Mouse (Mus musculus): ENCODE data around the gene Ebf3. TPM values are rescaled to one million over a fixed set of nuclear protein-coding genes. Genes with fewer than 3 reads are reported as not detected.

Ebf3 gene
- total and polyA plus RNA-seq, 2 experiments from 2014 or later, result 7.1 to 90.4 TPM

DNA sequence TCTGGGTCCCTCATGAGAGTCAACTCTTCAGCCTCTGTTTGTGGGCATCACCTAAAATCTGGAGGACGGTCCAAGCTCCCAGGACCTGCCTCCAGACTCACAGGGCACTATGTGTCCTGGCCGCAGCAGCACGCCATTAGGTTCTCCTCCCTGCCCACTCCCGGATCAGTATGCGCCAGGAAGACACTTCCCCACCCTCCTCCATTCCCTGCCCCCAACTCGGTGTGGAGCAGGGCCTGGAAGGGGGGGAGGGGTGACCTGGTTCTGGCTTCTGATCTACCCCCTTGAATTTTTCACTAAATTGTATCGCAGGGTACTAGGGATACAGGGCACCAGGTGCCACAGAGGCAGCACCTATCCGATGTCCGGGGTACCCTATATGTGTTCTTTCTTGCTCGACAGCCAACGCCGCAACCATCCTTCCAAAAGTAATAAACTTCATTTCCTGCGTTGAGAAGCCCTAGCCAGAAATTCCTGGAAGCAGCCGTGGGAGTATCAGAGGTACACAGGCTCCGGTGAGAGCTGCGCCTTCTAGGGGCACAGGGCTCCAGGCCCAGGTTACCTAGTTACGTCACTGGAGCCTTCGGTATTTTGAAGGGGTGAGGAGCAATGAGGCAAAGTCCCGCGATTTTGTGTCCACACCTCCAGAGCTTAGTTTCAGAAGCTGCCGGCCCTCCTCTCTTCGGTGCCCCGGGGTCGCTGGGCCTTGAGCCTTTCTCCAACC, 3.6 kb upstream of the Ebf3 start:
- Histone ChIP-seq H3K36me3 (ENCODE audit: insufficient read depth, low read length) (no peaks in the 10 kb centered on the region), H3K9ac (replicated peaks; ENCODE audit: low read length, poor library complexity, severe bottlenecking) (no peak overlapping the region; the same call in 1 of the 2 replicates), H3K4me1 (ENCODE audit: insufficient read depth, low read length) (no peaks in the 10 kb centered on the region), H3K27me3 (ENCODE audit: insufficient read depth, low read length) (peaks cover 48% of the 10 kb centered on the region), H3K9me3 (ENCODE audit: low read length) (no peaks in the 10 kb centered on the region), H3K4me3 (ENCODE audit: low read depth, low read length) (peak overlapping the region; percentile 18), H3K4me2 (ENCODE audit: low read depth, low read length, poor library complexity, severe bottlenecking) (peak overlapping the region; percentile 81), H3K27ac (ENCODE audit: low read depth, low read length) (peak overlapping the region; percentile 57; the same call in 1 of the 2 replicates)
- no peak for TF ChIP-seq CTCF (IDR thresholded peaks at IDR 0.05)
- DNase-seq (ENCODE audit: low spot score), result no peak
- ATAC-seq (ENCODE audit: low FRiP score), result no peak
- 5% methylated on average over 23 of the region's 24 CpGs for WGBS

- Histone ChIP-seq H3K4me1 (ENCODE audit: insufficient read depth, low read length) (no peaks in the 10 kb centered on the region), H3K36me3 (ENCODE audit: insufficient read depth, low read length) (no peaks in the 10 kb centered on the region), H3K27me3 (ENCODE audit: insufficient read depth, low read length) (peaks cover 41% of the 10 kb centered on the region), H3K9ac (replicated peaks; ENCODE audit: low read length, poor library complexity, severe bottlenecking) (peak overlapping the region; percentile 29), H3K9me3 (ENCODE audit: low read length) (no peaks in the 10 kb centered on the region), H3K27ac (ENCODE audit: low read depth, low read length) (peak overlapping the region; percentile 57), H3K4me2 (ENCODE audit: low read depth, low read length, poor library complexity, severe bottlenecking) (peak overlapping the region; percentile 81), H3K4me3 (ENCODE audit: low read depth, low read length) (peak overlapping the region; percentile 18)
- TF ChIP-seq CTCF (IDR thresholded peaks at IDR 0.05), result no peak
- peak; percentile 78 for DNase-seq (ENCODE audit: low spot score)
- 1% methylated on average over 33 of the region's 39 CpGs for WGBS
- ATAC-seq (ENCODE audit: low FRiP score), result no peak
These were observed 2.8 kb upstream of the Ebf3 start for GRCm38 (mm10) chr7:137316926-137317658.

GRCm38 (mm10) chr7:137316181-137316925, 2.1 kb upstream of the Ebf3 start:
- ATAC-seq (ENCODE audit: low FRiP score) (no peak), DNase-seq (ENCODE audit: low spot score) (peak; percentile 64)
- peak overlapping the region; percentile 18; the same call in 1 of the 2 replicates for H3K4me3 ChIP-seq (ENCODE audit: low read depth, low read length)
- no peak for TF ChIP-seq CTCF (IDR thresholded peaks at IDR 0.05)
- peak overlapping the region; percentile 29; the same call in 1 of the 2 replicates for H3K9ac ChIP-seq (replicated peaks; ENCODE audit: low read length, poor library complexity, severe bottlenecking)
- peak overlapping the region; percentile 57; the same call in 1 of the 2 replicates for H3K27ac ChIP-seq (ENCODE audit: low read depth, low read length)
- H3K4me2 ChIP-seq (ENCODE audit: low read depth, low read length, poor library complexity, severe bottlenecking), result peak overlapping the region; percentile 81
- no peaks in the 10 kb centered on the region for H3K4me1 ChIP-seq (ENCODE audit: insufficient read depth, low read length)
- no peaks in the 10 kb centered on the region for H3K36me3 ChIP-seq (ENCODE audit: insufficient read depth, low read length)
- 4% methylated on average over 20 of the region's 20 CpGs for WGBS
- H3K9me3 ChIP-seq (ENCODE audit: low read length), result no peaks in the 10 kb centered on the region
- H3K27me3 ChIP-seq (ENCODE audit: insufficient read depth, low read length), result peaks cover 37% of the 10 kb centered on the region

- DNase-seq (ENCODE audit: low spot score) (no peak), ATAC-seq (ENCODE audit: low FRiP score) (no peak)
- Histone ChIP-seq H3K4me1 (ENCODE audit: insufficient read depth, low read length) (no peaks in the 10 kb centered on the region), H3K9me3 (ENCODE audit: low read length) (no peaks in the 10 kb centered on the region), H3K27ac (ENCODE audit: low read depth, low read length) (peak overlapping the region; percentile 84), H3K4me2 (ENCODE audit: low read depth, low read length, poor library complexity, severe bottlenecking) (peak overlapping the region; percentile 81), H3K36me3 (ENCODE audit: insufficient read depth, low read length) (no peaks in the 10 kb centered on the region), H3K9ac (replicated peaks; ENCODE audit: low read length, poor library complexity, severe bottlenecking) (0 out of 2 replicates have a peak overlapping the region, but pooled peaks have one; percentile 54), H3K27me3 (ENCODE audit: insufficient read depth, low read length) (peaks cover 32% of the 10 kb centered on the region), H3K4me3 (ENCODE audit: low read depth, low read length) (peak overlapping the region; percentile 56)
- 5% methylated on average over 19 of the region's 19 CpGs for WGBS
- no peak for TF ChIP-seq CTCF (IDR thresholded peaks at IDR 0.05)
These were observed 1.3 kb upstream of the Ebf3 start for GRCm38 (mm10) chr7:137315544-137315940.

DNA sequence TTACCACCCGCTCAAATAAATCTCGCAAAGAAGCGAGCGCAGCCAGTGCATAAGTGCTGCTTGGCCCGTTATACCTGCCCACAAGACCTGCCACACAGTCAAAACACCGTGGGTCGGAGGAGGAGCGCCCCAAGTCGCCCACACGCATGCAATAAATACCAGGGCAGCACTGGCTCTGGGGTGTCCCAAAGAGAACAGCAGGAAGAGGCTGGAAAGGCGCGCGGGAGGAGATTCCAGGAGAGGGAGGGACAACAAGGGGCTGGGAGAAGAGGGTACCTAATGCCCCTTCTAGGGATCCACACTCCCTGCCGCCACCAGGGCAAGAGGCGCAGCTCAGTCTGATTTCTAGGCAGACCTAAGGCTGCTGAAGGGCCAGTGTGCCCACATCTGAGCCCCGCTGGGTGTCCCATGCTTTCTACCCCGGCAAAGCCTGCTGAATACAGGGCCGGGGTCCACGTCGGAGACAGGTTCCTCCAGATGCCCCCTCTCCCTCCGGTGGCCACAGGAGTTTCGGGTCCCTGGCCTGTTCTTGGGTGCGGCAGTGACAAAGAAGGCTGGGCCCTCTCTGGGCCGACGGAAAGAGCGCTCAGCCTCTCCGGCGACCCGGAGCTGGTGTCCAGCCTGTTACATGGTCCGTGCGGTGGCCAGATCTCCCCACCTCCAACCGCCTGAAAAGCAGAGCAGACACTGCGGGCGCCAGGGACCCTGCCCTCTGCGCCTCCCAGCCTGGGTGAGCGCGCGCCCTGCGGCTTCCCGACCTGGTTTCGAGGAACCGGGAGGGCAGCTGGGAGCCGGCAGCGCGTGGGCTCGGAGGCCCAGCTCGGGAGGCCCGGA, 682 bp upstream of the Ebf3 start:
- Histone ChIP-seq H3K4me3 (ENCODE audit: low read depth, low read length) (peak overlapping the region; percentile 56), H3K36me3 (ENCODE audit: insufficient read depth, low read length) (no peaks in the 10 kb centered on the region), H3K27ac (ENCODE audit: low read depth, low read length) (peak overlapping the region; percentile 84), H3K9ac (replicated peaks; ENCODE audit: low read length, poor library complexity, severe bottlenecking) (peak overlapping the region; percentile 54), H3K9me3 (ENCODE audit: low read length) (no peaks in the 10 kb centered on the region), H3K4me2 (ENCODE audit: low read depth, low read length, poor library complexity, severe bottlenecking) (peak overlapping the region; percentile 81), H3K4me1 (ENCODE audit: insufficient read depth, low read length) (no peaks in the 10 kb centered on the region), H3K27me3 (ENCODE audit: insufficient read depth, low read length) (peaks cover 28% of the 10 kb centered on the region)
- DNase-seq (ENCODE audit: low spot score) (no peak), ATAC-seq (ENCODE audit: low FRiP score) (peak; percentile 24; the same call in 1 of the 2 replicates)
- no peak for TF ChIP-seq CTCF (IDR thresholded peaks at IDR 0.05)
- WGBS, result 2% methylated on average over 48 of the region's 48 CpGs
